Mouse (Mus musculus) stomach, postnatal 0 days (tissue): ENCODE results near the gene Phldb3.

ENCODE experiments used
- CTCF ChIP-seq: IDR thresholded peaks from 2 replicates; pipeline ENCODE4 v1.5.1; 2016; ENCODE audit warnings: antibody characterized with exemption, low read depth, mild to moderate bottlenecking, moderate library complexity
- EP300 ChIP-seq: optimal IDR thresholded peaks from 2 replicates; pipeline ENCODE3; 2016; ENCODE audit warnings: antibody characterized with exemption

DNA sequence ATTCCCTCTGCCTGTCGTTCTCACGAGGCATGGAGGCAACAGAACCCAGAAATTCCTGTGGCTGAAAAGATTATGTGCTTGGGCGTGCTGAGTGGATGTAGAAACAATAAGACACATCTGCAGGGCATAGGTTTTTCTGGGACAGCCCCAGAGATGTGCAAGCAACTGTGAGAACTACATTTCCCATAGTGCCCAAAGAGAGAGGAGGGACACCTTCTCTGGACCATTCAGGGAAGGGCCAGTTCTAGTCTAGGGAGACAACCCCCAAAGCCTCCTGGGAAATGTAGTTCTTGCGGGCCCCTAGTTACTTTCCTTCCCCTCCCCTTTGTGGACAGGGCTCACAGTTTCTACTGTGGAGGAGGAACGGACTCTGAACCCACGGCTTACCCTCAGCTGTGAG is 2.5 kb upstream of the Phldb3 start:
- no peak for TF ChIP-seq CTCF
- TF ChIP-seq EP300: no peak
